Mouse (Mus musculus): Measurements from ENCODE around the gene Shisa4.

The Shisa4 gene

GRCm38 (mm10) chr1:135367005-135367404 is 8.0 kb downstream of the Shisa4 start:
- no peak for DNase-seq (ENCODE audit: low read depth in 2 of 2, low spot score in 2 of 2)

GRCm38 (mm10) chr1:135366380-135366779 is 8.7 kb downstream of the Shisa4 start:
- no peak for DNase-seq (ENCODE audit: low read depth in 2 of 2, low spot score in 2 of 2)

GRCm38 (mm10) chr1:135363446-135363845 is 11.6 kb downstream of the Shisa4 start:
- DNase-seq (ENCODE audit: low read depth in 2 of 2, low spot score in 2 of 2) = no peak

- DNase-seq (ENCODE audit: low read depth in 2 of 2, low spot score in 2 of 2) = no peak
Observed at GRCm38 (mm10) chr1:135362115-135362514, 12.9 kb downstream of the Shisa4 start.

- no peak for DNase-seq (ENCODE audit: low read depth in 2 of 2, low spot score in 2 of 2)
Observed at GRCm38 (mm10) chr1:135361491-135361890, 13.5 kb downstream of the Shisa4 start.

- DNase-seq (ENCODE audit: low read depth in 2 of 2, low spot score in 2 of 2) = no peak
Observed at GRCm38 (mm10) chr1:135359071-135359470, 16.0 kb downstream of the Shisa4 start.

GRCm38 (mm10) chr1:135351953-135352352 is 23.1 kb downstream of the Shisa4 start:
- DNase-seq (ENCODE audit: low read depth in 2 of 2, low spot score in 2 of 2) = no peak

- no peak for DNase-seq (ENCODE audit: low read depth in 2 of 2, low spot score in 2 of 2)
Observed at GRCm38 (mm10) chr1:135347498-135348169, 27.4 kb downstream of the Shisa4 start.

GRCm38 (mm10) chr1:135346891-135347290 is 28.1 kb downstream of the Shisa4 start:
- no peak for DNase-seq (ENCODE audit: low read depth in 2 of 2, low spot score in 2 of 2)

GRCm38 (mm10) chr1:135344026-135344425 is 31.0 kb downstream of the Shisa4 start:
- DNase-seq (ENCODE audit: low read depth in 2 of 2, low spot score in 2 of 2) = no peak

- DNase-seq (ENCODE audit: low read depth in 2 of 2, low spot score in 2 of 2) = no peak
Observed at GRCm38 (mm10) chr1:135341947-135342346, 33.1 kb downstream of the Shisa4 start.

- no peak for DNase-seq (ENCODE audit: low read depth in 2 of 2, low spot score in 2 of 2)
Observed at GRCm38 (mm10) chr1:135330578-135330977, 44.5 kb downstream of the Shisa4 start.

- DNase-seq (ENCODE audit: low read depth in 2 of 2, low spot score in 2 of 2) = no peak
Observed at GRCm38 (mm10) chr1:135328368-135328767, 46.7 kb downstream of the Shisa4 start.

GRCm38 (mm10) chr1:135325934-135326333 is 49.1 kb downstream of the Shisa4 start:
- DNase-seq (ENCODE audit: low read depth in 2 of 2, low spot score in 2 of 2) = no peak

- DNase-seq (ENCODE audit: low read depth in 2 of 2, low spot score in 2 of 2) = no peak
Observed at GRCm38 (mm10) chr1:135324571-135324970, 50.5 kb downstream of the Shisa4 start, which contains the start of gene Lmod1. Gene Lmod1 (plus strand): TSS chr1:135324807.

GRCm38 (mm10) chr1:135323367-135323901 is 51.6 kb downstream of the Shisa4 start:
- DNase-seq (ENCODE audit: low read depth in 2 of 2, low spot score in 2 of 2) = no peak

All from CD8-positive naive resting alpha-beta T cell, adult 2 months (primary cell).